Mouse (Mus musculus): ENCODE measurements around the gene Tufm. TPM values are rescaled to one million over a fixed set of nuclear protein-coding genes. Genes with fewer than 3 reads are reported as not detected.

Tufm gene
- 81.2 and 96.3 TPM in 2 replicates for polyA plus RNA-seq (2015; fragmentation: Nextera tagmentation; extraction: Ambion mirVana)

DNA sequence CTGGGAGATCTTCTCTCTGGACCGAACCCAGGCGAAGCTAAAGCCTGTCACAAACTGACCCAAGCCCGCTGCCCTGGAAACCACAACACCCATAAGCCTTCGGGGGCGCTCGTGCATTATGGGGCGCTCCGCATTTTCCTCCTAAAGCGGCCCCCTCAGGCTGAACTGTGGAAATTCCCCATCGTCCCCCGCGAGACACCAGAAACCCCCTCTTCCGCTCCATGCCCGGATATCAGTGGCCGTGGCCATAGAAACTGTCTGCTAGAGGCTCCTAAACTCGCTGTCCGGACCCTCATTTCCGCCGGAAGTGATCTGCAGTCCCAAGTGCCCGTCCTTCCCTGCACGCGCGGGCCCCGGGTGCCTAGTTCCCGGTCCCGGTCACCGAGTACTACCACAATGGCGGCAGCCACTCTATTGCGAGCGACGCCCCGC lies at the start of gene Tufm:
Gene Tufm, plus strand, starts transcription at position 310 of the 432 bp plus-strand sequence.
- ATAC-seq (ENCODE audit: insufficient read depth): peak; percentile 81
- peak within 1 kb of the TSS; percentile 79 for H3K27ac ChIP-seq (replicated peaks)
- peaks cover 27% of the 10 kb centered on the region for H3K4me1 ChIP-seq (replicated peaks)
- H3K9ac ChIP-seq: peak within 1 kb of the TSS; percentile 67
- peak within 1 kb of the TSS; percentile 79 for H3K4me2 ChIP-seq
- no peaks in the 10 kb centered on the region for H3K9me3 ChIP-seq (replicated peaks)
- H3K4me3 ChIP-seq (replicated peaks): peak within 1 kb of the TSS; percentile 77
- H3K36me3 ChIP-seq (replicated peaks): peaks cover 31% of the 10 kb centered on the region
- under 1% methylated on average over 32 of the region's 32 CpGs for WGBS (ENCODE audit: insufficient replicate concordance)
- no peaks in the 10 kb centered on the region for H3K27me3 ChIP-seq

DNA sequence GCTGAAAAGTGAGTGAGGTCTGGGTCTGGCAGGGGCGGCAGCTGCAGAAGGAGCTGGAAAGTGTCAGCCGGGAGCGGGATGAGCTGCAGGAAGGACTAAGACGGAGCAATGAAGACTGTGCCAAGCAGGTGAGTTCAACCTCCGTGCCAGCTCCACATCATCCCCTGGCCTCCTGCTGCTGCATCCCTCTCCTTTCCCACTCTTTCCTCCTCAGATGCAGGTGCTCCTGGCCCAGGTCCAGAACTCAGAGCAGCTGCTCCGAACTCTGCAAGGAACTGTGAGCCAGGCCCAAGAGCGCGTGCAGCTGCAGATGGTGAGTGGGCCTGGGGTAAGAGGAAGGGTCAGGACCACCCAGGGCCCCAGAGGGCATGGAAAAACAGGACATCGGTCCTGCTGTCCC lies 47.0 kb upstream of the Tufm start:
- 87% methylated on average over 9 of the region's 9 CpGs for WGBS (ENCODE audit: insufficient replicate concordance)
- H3K9ac ChIP-seq: no peak overlapping the region
- no peaks in the 10 kb centered on the region for H3K4me1 ChIP-seq (replicated peaks)
- no peak overlapping the region for H3K27ac ChIP-seq (replicated peaks)
- H3K4me3 ChIP-seq (replicated peaks): no peak overlapping the region
- no peak overlapping the region for H3K4me2 ChIP-seq
- ATAC-seq (ENCODE audit: insufficient read depth): no peak
- H3K9me3 ChIP-seq (replicated peaks): no peaks in the 10 kb centered on the region
- peaks cover 15% of the 10 kb centered on the region; the same call in 1 of the 2 replicates for H3K36me3 ChIP-seq (replicated peaks)
- no peaks in the 10 kb centered on the region for H3K27me3 ChIP-seq

DNA sequence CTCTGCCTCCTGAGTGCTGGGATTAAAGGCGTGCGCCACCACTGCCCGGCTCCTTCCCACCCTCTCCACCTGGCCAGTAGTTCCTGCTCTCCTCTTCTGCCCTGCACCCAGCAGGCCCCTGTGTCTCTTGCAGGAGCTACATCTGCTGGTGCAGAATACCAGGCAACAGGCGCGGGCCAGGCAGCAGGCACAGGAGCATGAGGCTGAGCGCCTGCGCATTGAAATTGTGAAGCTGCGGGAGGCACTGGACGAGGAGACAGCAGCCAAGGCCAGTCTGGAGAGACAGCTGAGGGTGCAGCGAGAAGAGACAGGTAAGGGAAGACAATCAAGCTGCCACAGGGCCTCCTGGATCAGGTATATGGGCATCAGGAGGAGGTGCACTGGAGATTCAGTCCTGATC lies 43.2 kb upstream of the Tufm start:
- ATAC-seq (ENCODE audit: insufficient read depth): no peak
- H3K9ac ChIP-seq: no peak overlapping the region
- no peak overlapping the region for H3K27ac ChIP-seq (replicated peaks)
- no peaks in the 10 kb centered on the region for H3K4me1 ChIP-seq (replicated peaks)
- no peaks in the 10 kb centered on the region for H3K9me3 ChIP-seq (replicated peaks)
- peaks cover 19% of the 10 kb centered on the region; the same call in 1 of the 2 replicates for H3K36me3 ChIP-seq (replicated peaks)
- H3K4me2 ChIP-seq: no peak overlapping the region
- H3K4me3 ChIP-seq (replicated peaks): no peak overlapping the region
- H3K27me3 ChIP-seq: no peaks in the 10 kb centered on the region
- WGBS (ENCODE audit: insufficient replicate concordance): 76% methylated on average over 10 of the region's 10 CpGs

DNA sequence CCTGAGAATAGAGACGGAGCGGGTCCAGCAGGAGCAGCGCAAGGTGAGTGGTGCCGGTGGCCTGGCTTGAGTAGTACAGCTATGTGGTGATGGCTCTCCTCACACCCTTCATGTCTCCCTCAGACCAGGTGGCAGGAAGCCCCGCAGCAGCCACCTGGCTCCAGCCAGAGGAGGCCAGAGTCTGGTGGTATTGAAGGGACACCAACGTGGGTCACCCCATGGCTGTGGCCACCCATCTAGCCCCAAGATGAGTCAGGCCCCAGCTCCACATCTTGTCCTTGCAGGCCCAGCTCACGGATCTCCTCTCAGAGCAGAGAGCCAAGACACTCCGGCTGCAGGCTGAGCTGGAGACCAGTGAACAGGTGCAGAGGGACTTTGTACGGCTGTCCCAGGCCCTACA lies 42.6 kb upstream of the Tufm start:
- Histone ChIP-seq H3K4me1 (replicated peaks) (no peaks in the 10 kb centered on the region), H3K9ac (no peak overlapping the region), H3K36me3 (replicated peaks) (peaks cover 19% of the 10 kb centered on the region; the same call in 1 of the 2 replicates), H3K27me3 (no peaks in the 10 kb centered on the region), H3K9me3 (replicated peaks) (no peaks in the 10 kb centered on the region), H3K4me2 (no peak overlapping the region), H3K4me3 (replicated peaks) (no peak overlapping the region), H3K27ac (replicated peaks) (no peak overlapping the region)
- no peak for ATAC-seq (ENCODE audit: insufficient read depth)
- 77% methylated on average over 9 of the region's 9 CpGs for WGBS (ENCODE audit: insufficient replicate concordance)

DNA sequence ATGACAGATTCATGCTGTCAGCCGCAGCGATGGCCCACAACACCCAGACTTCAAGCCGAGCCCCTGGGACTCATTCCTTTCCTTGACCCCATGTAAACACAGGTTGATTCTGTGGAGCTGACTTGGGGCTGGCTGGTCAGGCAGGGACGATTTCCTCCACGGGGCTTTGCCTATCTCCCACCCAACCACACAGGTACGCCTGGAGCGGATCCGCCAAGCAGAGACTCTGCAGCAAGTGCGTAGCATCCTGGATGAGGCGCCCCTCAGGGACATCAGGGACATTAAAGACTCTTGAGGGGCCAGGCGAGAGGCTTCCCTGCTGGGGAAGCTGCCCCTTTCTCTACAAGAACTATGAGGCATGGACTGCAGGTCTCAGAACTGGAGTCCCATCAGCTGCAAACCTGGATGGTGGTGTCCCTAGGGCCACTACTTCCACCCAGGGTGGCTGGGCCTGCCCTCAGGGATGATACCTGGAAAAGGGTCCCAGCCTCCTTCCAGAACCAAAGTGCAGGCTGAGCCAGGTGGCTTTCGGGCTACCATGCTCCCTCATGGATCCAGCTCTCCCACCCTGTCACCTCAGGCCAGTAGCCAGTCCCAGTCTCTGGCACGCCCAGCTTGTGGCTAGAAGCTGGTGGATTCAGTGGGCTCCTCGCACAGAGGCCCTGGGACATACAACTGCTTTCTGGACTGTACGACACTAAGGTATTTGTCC lies 41.9 kb upstream of the Tufm start:
- no peak overlapping the region for H3K4me2 ChIP-seq
- no peak overlapping the region for H3K9ac ChIP-seq
- no peaks in the 10 kb centered on the region for H3K9me3 ChIP-seq (replicated peaks)
- no peak overlapping the region for H3K4me3 ChIP-seq (replicated peaks)
- peaks cover 19% of the 10 kb centered on the region; the same call in 1 of the 2 replicates for H3K36me3 ChIP-seq (replicated peaks)
- no peak overlapping the region for H3K27ac ChIP-seq (replicated peaks)
- H3K4me1 ChIP-seq (replicated peaks): no peaks in the 10 kb centered on the region
- ATAC-seq (ENCODE audit: insufficient read depth): no peak
- WGBS (ENCODE audit: insufficient replicate concordance): 75% methylated on average over 15 of the region's 15 CpGs
- no peaks in the 10 kb centered on the region for H3K27me3 ChIP-seq

DNA sequence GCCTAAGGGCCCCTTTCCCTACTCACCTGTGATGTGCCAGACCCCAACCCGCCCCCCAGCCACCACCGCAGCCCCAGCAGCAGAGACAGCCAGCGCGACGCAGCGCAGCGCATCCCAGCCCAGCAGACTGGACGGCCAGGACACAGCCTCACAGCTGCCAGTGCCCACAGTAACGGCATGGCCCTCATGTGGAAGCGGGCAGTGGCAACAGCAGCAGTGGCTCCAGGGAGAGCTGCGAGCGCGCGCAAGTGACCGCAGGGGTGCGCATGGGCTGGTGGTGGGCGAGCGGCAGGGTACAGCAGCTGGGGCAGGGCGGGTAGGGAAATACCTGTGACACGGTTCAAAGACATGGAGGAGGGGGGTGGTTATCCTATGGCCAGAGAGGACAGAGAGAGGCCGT lies 40.9 kb upstream of the Tufm start:
- WGBS (ENCODE audit: insufficient replicate concordance): 82% methylated on average over 21 of the region's 21 CpGs
- H3K9ac ChIP-seq: no peak overlapping the region
- ATAC-seq (ENCODE audit: insufficient read depth): no peak
- peaks cover 19% of the 10 kb centered on the region; the same call in 1 of the 2 replicates for H3K36me3 ChIP-seq (replicated peaks)
- no peak overlapping the region for H3K4me2 ChIP-seq
- H3K4me1 ChIP-seq (replicated peaks): no peaks in the 10 kb centered on the region
- no peak overlapping the region for H3K27ac ChIP-seq (replicated peaks)
- H3K27me3 ChIP-seq: no peaks in the 10 kb centered on the region
- H3K9me3 ChIP-seq (replicated peaks): no peaks in the 10 kb centered on the region
- no peak overlapping the region for H3K4me3 ChIP-seq (replicated peaks)

DNA sequence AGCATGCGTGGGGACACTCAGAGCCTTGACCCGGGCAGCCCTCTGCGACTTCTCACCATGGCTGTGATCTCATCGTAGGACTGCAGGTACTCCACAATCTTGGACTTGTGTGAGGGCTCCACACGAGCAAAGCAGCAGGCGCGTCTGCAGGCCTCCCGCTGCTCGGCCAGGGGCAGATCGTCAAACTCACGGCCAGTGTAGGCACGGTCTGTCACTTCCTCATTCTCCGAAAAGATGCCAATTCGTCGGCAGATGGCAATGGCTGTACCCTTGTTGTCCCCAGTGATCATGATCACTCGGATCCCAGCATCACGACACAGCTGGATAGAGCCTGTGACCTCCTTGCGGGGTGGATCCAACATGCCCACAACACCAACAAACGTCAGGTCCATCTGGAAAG lies 38.7 kb upstream of the Tufm start:
- no peak for ATAC-seq (ENCODE audit: insufficient read depth)
- Histone ChIP-seq H3K4me1 (replicated peaks) (no peaks in the 10 kb centered on the region), H3K4me2 (no peak overlapping the region), H3K27ac (replicated peaks) (no peak overlapping the region), H3K36me3 (replicated peaks) (peaks cover 17% of the 10 kb centered on the region; the same call in 1 of the 2 replicates), H3K9ac (no peak overlapping the region), H3K9me3 (replicated peaks) (no peaks in the 10 kb centered on the region), H3K27me3 (no peaks in the 10 kb centered on the region), H3K4me3 (replicated peaks) (no peak overlapping the region)
- WGBS (ENCODE audit: insufficient replicate concordance): 67% methylated on average over 19 of the region's 19 CpGs

DNA sequence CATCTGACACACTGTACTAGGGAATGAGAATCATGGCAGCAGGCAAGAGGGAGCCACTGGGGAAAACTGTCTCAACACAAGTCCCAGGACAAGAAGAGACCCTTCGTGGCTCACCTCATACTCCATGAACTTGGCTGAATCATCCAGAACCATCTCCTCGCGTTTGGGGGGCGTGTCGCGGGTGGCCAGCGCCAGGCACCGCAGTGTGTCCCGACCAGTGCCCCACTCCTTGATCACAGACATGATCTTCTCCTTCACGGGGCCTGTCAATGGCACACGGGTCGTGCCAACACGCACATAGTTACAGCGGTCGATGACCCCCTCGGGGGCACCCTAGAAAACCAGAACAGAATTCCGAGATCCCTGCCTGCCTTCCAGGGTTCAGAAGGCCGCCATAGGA lies 37.2 kb upstream of the Tufm start:
- Histone ChIP-seq H3K36me3 (replicated peaks) (0 out of 2 replicates have a peak, but pooled peaks cover 5% of the 10 kb centered on the region), H3K4me1 (replicated peaks) (no peaks in the 10 kb centered on the region), H3K4me2 (no peak overlapping the region), H3K27me3 (no peaks in the 10 kb centered on the region), H3K27ac (replicated peaks) (no peak overlapping the region), H3K4me3 (replicated peaks) (no peak overlapping the region), H3K9ac (no peak overlapping the region), H3K9me3 (replicated peaks) (no peaks in the 10 kb centered on the region)
- 76% methylated on average over 18 of the region's 18 CpGs for WGBS (ENCODE audit: insufficient replicate concordance)
- ATAC-seq (ENCODE audit: insufficient read depth): no peak

DNA sequence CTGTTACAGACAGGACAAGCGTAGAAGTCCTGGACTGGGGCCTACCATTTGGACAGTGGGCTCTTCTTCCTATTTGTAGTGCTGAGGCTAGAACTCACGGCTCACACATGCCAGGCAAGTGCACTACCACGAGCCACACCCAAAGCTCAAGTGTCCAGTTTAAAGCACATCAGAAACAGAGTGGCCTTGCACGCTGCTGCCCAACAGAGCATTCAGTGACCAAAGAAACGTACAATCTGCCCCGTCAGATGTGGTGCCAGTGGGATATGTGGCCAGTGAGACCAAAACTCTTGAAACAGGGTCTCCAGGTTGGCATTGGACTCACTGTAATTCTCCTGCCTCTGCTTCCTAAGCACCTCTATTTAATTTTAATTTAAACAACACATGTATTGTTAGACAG lies 36.5 kb upstream of the Tufm start:
- no peaks in the 10 kb centered on the region for H3K36me3 ChIP-seq (replicated peaks)
- H3K4me2 ChIP-seq: no peak overlapping the region
- ATAC-seq (ENCODE audit: insufficient read depth): no peak
- WGBS (ENCODE audit: insufficient replicate concordance): 64% methylated on average over 6 of the region's 6 CpGs
- H3K9me3 ChIP-seq (replicated peaks): no peaks in the 10 kb centered on the region
- no peak overlapping the region for H3K4me3 ChIP-seq (replicated peaks)
- no peaks in the 10 kb centered on the region for H3K4me1 ChIP-seq (replicated peaks)
- no peaks in the 10 kb centered on the region for H3K27me3 ChIP-seq
- no peak overlapping the region for H3K9ac ChIP-seq
- H3K27ac ChIP-seq (replicated peaks): no peak overlapping the region

DNA sequence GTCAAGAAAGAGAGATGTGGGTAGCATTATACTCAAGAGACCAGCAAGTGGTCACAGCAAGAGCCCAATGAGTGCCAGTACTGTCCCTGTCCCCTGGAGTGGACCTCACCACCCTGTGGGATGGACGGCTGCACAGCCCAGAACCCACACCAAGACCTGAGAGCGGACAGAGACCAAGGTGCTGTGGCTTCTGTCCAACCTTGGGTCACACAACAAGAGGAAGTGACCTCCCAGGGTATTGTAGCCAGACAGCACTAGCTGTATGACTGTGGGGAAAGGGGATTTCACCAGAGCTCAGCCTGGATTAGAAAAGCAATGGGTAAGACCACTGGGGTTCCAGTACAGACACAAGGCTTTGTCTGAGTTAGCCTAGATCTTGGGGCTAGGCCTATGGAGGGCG lies 34.9 kb upstream of the Tufm start:
- Histone ChIP-seq H3K36me3 (replicated peaks) (no peaks in the 10 kb centered on the region), H3K9me3 (replicated peaks) (no peaks in the 10 kb centered on the region), H3K4me3 (replicated peaks) (no peak overlapping the region), H3K27ac (replicated peaks) (no peak overlapping the region), H3K27me3 (no peaks in the 10 kb centered on the region), H3K4me1 (replicated peaks) (no peaks in the 10 kb centered on the region; the same call in 1 of the 2 replicates), H3K9ac (no peak overlapping the region), H3K4me2 (no peak overlapping the region)
- whole genome bisulfite sequencing (ENCODE audit: insufficient replicate concordance): 62% methylated on average over 3 of the region's 3 CpGs
- ATAC-seq (ENCODE audit: insufficient read depth): no peak

DNA sequence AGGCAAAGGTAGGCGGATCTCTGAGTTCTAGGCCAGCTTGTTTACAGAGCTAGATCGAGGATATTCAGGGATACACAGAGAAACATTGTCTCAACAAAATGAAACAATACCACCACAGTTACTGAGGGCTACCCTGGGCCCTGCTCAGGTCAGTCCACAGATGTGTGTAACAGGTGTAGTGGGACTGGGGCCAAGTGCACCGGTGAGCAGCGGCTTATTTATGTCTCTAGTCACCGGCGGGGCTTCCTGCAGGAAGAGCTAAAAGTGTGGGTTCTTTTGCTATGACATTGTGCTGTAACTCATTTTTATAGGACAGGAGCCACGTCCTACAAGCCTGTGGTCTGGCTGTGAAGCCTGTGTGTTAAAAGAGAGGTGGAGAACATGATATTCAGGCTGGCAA lies 33.3 kb upstream of the Tufm start:
- ATAC-seq (ENCODE audit: insufficient read depth): no peak
- no peak overlapping the region for H3K9ac ChIP-seq
- H3K4me3 ChIP-seq (replicated peaks): no peak overlapping the region
- no peaks in the 10 kb centered on the region; the same call in 1 of the 2 replicates for H3K4me1 ChIP-seq (replicated peaks)
- H3K36me3 ChIP-seq (replicated peaks): no peaks in the 10 kb centered on the region
- no peak overlapping the region for H3K4me2 ChIP-seq
- WGBS (ENCODE audit: insufficient replicate concordance): 46% methylated on average over 7 of the region's 7 CpGs
- no peak overlapping the region for H3K27ac ChIP-seq (replicated peaks)
- H3K9me3 ChIP-seq (replicated peaks): no peaks in the 10 kb centered on the region
- H3K27me3 ChIP-seq: no peaks in the 10 kb centered on the region

DNA sequence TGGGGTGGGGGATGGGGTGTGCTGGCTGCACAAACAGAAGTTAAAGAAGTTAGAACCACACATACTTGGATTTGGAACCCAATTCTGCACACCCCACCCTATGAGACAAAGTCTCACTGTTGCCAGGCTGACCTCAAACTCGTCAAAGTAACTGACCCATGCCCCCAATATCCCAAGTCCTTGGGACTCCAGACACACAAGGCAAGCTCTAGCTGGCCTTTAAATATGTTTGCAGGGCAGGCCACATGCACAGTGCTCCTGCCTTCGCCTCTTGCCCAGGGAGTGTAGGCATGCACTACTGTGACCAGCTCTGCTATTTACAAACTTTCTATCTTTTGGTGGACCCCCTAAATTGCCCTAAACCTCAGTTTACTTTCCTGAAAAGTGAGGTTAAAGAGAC lies 31.9 kb upstream of the Tufm start:
- no peak overlapping the region for H3K27ac ChIP-seq (replicated peaks)
- H3K4me3 ChIP-seq (replicated peaks): no peak overlapping the region
- H3K4me1 ChIP-seq (replicated peaks): no peaks in the 10 kb centered on the region; the same call in 1 of the 2 replicates
- WGBS (ENCODE audit: insufficient replicate concordance): 56% methylated on average over 2 of the region's 2 CpGs
- no peaks in the 10 kb centered on the region for H3K27me3 ChIP-seq
- H3K9me3 ChIP-seq (replicated peaks): no peaks in the 10 kb centered on the region
- no peak overlapping the region for H3K9ac ChIP-seq
- H3K36me3 ChIP-seq (replicated peaks): no peaks in the 10 kb centered on the region
- ATAC-seq (ENCODE audit: insufficient read depth): no peak
- no peak overlapping the region for H3K4me2 ChIP-seq
